Mouse (Mus musculus): Measurements from ENCODE around the gene Paox. TPM values are rescaled to one million over a fixed set of nuclear protein-coding genes. Genes with fewer than 3 reads are reported as not detected.

Paox gene
- polyA plus RNA-seq, 1 experiment from 2014 or later, result 12.4 TPM

DNA sequence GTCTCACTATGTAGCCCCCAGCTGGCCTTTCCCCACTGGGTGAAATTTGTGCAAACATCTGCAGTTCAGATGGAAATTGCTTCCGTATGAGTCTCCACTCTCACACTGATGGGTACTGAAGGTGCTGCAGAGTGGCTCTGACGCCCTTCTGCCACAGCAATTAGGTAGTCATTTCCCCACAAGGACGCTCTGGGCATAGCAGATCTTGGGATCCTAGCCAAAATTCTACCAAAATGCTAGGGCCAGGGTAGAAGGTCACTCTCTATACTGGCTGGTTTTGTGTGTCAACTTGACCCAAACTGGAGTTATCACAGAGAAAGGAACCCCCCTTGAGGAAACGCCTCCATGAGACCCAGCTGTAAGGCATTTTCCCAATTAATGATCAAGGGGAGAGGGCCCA lies 11.6 kb upstream of the Paox start:
- Histone ChIP-seq H3K36me3 (ENCODE audit: control insufficient read depth, insufficient read depth, low read length) (no peaks in the 10 kb centered on the region; the same call in 1 of the 2 replicates), H3K9me3 (ENCODE audit: control insufficient read depth, low read length) (no peaks in the 10 kb centered on the region), H3K9ac (ENCODE audit: low read length) (no peak overlapping the region), H3K27me3 (ENCODE audit: control insufficient read depth, insufficient read depth, low read length) (no peaks in the 10 kb centered on the region), H3K4me3 (ENCODE audit: low read depth, low read length) (no peak overlapping the region), H3K4me2 (ENCODE audit: low read depth, low read length, severe bottlenecking) (no peak overlapping the region), H3K4me1 (replicated peaks; ENCODE audit: control insufficient read depth, insufficient read depth, low read length) (no peaks in the 10 kb centered on the region), H3K27ac (ENCODE audit: low read depth, low read length) (no peak overlapping the region)
- DNase-seq (ENCODE audit: low spot score) (no peak), ATAC-seq (replicated peaks; ENCODE audit: low FRiP score) (no peak)
- 81% methylated on average over 4 of the region's 4 CpGs for WGBS

DNA sequence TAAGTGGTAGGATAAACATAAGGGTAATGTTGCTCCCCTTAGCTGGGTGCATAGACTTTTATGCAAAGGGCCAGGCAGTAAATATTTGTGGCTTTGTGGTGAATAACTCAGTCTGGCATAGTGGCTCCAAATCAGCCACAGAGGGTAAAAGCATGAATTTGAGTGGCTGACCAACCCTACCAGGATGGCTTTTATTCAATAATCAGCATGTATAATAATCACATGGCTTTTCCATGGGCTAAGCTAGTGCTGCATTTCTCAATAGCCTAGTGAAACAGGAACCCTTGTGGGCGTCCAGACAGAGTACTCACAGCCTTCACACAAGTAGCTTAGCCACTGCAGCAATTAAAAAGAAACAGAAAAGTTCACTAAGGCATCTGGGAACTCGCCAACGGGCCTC lies 3.7 kb upstream of the Paox start:
- ATAC-seq (replicated peaks; ENCODE audit: low FRiP score), result no peak
- Histone ChIP-seq H3K9ac (ENCODE audit: low read length) (no peak overlapping the region), H3K4me3 (ENCODE audit: low read depth, low read length) (no peak overlapping the region), H3K4me1 (replicated peaks; ENCODE audit: control insufficient read depth, insufficient read depth, low read length) (no peaks in the 10 kb centered on the region), H3K4me2 (ENCODE audit: low read depth, low read length, severe bottlenecking) (no peak overlapping the region), H3K9me3 (ENCODE audit: control insufficient read depth, low read length) (no peaks in the 10 kb centered on the region), H3K36me3 (ENCODE audit: control insufficient read depth, insufficient read depth, low read length) (peaks cover 3% of the 10 kb centered on the region; the same call in 1 of the 2 replicates), H3K27ac (ENCODE audit: low read depth, low read length) (no peak overlapping the region), H3K27me3 (ENCODE audit: control insufficient read depth, insufficient read depth, low read length) (no peaks in the 10 kb centered on the region)
- WGBS, result 73% methylated on average over 3 of the region's 3 CpGs
- no peak for DNase-seq (ENCODE audit: low spot score)

DNA sequence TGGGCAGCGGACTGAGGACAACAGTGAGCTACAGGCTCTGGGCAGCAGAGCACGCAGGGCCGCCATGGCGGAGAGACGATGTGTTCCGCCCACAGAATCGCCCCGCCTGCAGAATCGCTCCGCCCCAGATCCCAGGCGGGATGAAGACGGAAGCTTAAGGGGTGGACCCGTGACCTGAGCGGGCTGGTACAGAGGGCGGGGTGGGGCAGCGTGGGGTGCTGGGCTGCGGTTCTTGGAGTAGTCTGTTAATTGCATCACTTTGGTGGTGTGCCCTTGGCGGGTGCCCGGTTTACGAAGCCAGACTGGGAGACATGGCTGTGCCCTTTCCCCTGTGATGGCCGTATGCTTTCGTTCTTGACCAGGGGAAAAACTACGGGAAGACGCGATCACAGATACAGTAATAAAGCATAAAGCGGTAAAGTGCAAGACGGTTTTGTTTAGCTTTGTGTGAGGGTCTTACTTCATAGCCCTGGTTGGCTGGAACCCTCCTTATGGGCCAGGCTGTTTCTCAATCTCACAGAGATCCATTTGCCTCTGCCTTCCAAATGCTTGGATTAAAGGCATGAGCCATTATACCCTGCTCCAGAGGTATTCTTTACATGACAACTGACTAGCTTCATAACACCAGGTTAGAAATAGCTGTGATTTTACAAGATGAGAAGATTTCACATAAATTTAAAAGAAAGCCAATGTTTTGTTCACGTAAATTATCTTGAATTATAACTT lies 893 bp downstream of the Paox start, which contains the start of gene Echs1:
TSS of gene Echs1 (minus strand) at position 148 of the 726 bp plus-strand sequence.
- peak within 1 kb of the TSS; percentile 56 for H3K4me3 ChIP-seq (ENCODE audit: low read depth, low read length)
- peak; percentile 89 for DNase-seq (ENCODE audit: low spot score)
- H3K27me3 ChIP-seq (ENCODE audit: control insufficient read depth, insufficient read depth, low read length), result no peaks in the 10 kb centered on the region
- H3K27ac ChIP-seq (ENCODE audit: low read depth, low read length), result 0 out of 2 replicates have a peak within 1 kb of the TSS, but pooled peaks have one; percentile 3
- peak; percentile 96 for ATAC-seq (replicated peaks; ENCODE audit: low FRiP score)
- no peaks in the 10 kb centered on the region for H3K4me1 ChIP-seq (replicated peaks; ENCODE audit: control insufficient read depth, insufficient read depth, low read length)
- H3K9ac ChIP-seq (ENCODE audit: low read length), result peak within 1 kb of the TSS; percentile 80
- H3K4me2 ChIP-seq (ENCODE audit: low read depth, low read length, severe bottlenecking), result peak within 1 kb of the TSS; percentile 68
- 4% methylated on average over 28 of the region's 28 CpGs for WGBS
- no peaks in the 10 kb centered on the region for H3K9me3 ChIP-seq (ENCODE audit: control insufficient read depth, low read length)
- peaks cover 3% of the 10 kb centered on the region; the same call in 1 of the 2 replicates for H3K36me3 ChIP-seq (ENCODE audit: control insufficient read depth, insufficient read depth, low read length)

DNA sequence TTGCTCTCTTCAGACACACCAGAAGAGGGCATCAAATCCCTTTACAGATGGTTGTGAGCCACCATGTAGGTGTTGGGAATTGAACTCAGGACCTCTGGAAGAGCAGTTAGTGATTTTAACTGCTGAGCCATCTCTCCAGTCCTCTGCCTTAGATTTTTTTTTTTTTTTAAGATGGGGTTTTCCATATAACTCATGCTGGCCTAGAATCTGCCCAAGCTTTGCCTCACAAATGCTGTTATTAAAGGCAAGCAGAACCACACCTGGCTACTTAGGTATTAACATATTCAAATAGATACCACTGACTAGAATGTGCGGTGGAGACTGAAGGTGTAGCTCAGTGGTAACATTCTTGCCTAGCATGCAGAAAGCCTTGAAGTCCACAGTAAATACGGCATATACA lies 4.9 kb downstream of the Paox start:
- H3K27ac ChIP-seq (ENCODE audit: low read depth, low read length), result no peak overlapping the region
- no peaks in the 10 kb centered on the region for H3K9me3 ChIP-seq (ENCODE audit: control insufficient read depth, low read length)
- WGBS, result 90% methylated on average over 2 of the region's 2 CpGs
- H3K4me2 ChIP-seq (ENCODE audit: low read depth, low read length, severe bottlenecking), result no peak overlapping the region
- DNase-seq (ENCODE audit: low spot score) (no peak), ATAC-seq (replicated peaks; ENCODE audit: low FRiP score) (no peak)
- H3K4me3 ChIP-seq (ENCODE audit: low read depth, low read length), result no peak overlapping the region
- H3K27me3 ChIP-seq (ENCODE audit: control insufficient read depth, insufficient read depth, low read length), result no peaks in the 10 kb centered on the region
- no peaks in the 10 kb centered on the region for H3K36me3 ChIP-seq (ENCODE audit: control insufficient read depth, insufficient read depth, low read length)
- no peak overlapping the region for H3K9ac ChIP-seq (ENCODE audit: low read length)
- no peaks in the 10 kb centered on the region for H3K4me1 ChIP-seq (replicated peaks; ENCODE audit: control insufficient read depth, insufficient read depth, low read length)

DNA sequence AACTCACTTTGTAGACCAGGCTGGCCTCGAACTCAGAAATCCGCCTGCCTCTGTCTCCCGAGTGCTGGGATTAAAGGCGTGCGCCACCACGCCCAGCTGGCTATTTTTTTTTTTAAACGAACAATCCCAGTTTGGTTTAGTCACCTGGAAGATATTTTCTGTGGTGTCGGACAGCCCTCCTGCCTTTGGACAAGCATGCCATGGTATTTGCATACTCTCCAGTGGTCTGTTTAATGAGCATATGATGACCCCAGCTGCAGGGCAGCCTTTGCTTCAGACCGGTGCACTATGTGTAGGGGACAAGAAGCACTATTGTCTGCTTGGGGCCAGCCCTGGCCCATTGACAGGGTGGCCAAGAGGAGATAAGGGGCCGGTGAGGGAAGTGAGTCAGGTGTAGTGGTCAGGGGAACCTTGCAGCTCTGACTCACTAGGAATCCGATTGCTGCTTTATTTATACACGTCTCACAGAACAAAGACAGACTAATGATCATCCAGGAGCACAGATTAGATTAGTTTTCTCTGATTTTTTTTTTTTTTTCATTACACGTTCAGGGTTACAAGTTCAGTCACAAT lies 5.8 kb downstream of the Paox start:
- Histone ChIP-seq H3K4me3 (ENCODE audit: low read depth, low read length) (no peak overlapping the region), H3K36me3 (ENCODE audit: control insufficient read depth, insufficient read depth, low read length) (no peaks in the 10 kb centered on the region), H3K9ac (ENCODE audit: low read length) (no peak overlapping the region), H3K4me1 (replicated peaks; ENCODE audit: control insufficient read depth, insufficient read depth, low read length) (peaks cover 3% of the 10 kb centered on the region; the same call in 1 of the 2 replicates), H3K9me3 (ENCODE audit: control insufficient read depth, low read length) (no peaks in the 10 kb centered on the region), H3K27me3 (ENCODE audit: control insufficient read depth, insufficient read depth, low read length) (no peaks in the 10 kb centered on the region), H3K27ac (ENCODE audit: low read depth, low read length) (no peak overlapping the region), H3K4me2 (ENCODE audit: low read depth, low read length, severe bottlenecking) (no peak overlapping the region)
- DNase-seq (ENCODE audit: low spot score) (no peak), ATAC-seq (replicated peaks; ENCODE audit: low FRiP score) (no peak)
- WGBS, result 71% methylated on average over 13 of the region's 13 CpGs

DNA sequence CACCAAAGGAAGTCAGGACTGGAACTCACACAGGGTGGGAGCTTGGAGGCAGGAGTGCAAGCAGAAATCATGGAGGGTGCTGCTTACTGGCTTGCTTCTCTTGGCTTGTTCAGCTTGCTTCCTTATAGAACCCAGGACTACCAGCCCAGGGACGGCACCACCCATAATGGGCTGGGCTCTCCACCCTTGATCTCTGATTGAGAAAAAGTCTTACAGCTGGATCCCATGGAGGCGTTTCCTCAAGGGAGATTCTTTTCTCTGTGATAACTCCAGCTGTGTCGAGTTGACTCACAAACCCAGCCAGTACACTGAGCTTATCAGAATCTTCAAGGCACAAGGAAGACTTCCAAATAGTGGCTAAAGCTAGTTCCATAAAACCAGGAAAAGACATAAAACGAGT lies 7.2 kb downstream of the Paox start:
- Histone ChIP-seq H3K4me2 (ENCODE audit: low read depth, low read length, severe bottlenecking) (no peak overlapping the region), H3K4me3 (ENCODE audit: low read depth, low read length) (no peak overlapping the region), H3K27me3 (ENCODE audit: control insufficient read depth, insufficient read depth, low read length) (no peaks in the 10 kb centered on the region), H3K9ac (ENCODE audit: low read length) (no peak overlapping the region), H3K36me3 (ENCODE audit: control insufficient read depth, insufficient read depth, low read length) (no peaks in the 10 kb centered on the region), H3K9me3 (ENCODE audit: control insufficient read depth, low read length) (no peaks in the 10 kb centered on the region), H3K27ac (ENCODE audit: low read depth, low read length) (no peak overlapping the region), H3K4me1 (replicated peaks; ENCODE audit: control insufficient read depth, insufficient read depth, low read length) (peaks cover 3% of the 10 kb centered on the region; the same call in 1 of the 2 replicates)
- DNase-seq (ENCODE audit: low spot score) (no peak), ATAC-seq (replicated peaks; ENCODE audit: low FRiP score) (no peak)
- 42% methylated on average over 4 of the region's 4 CpGs for WGBS

DNA sequence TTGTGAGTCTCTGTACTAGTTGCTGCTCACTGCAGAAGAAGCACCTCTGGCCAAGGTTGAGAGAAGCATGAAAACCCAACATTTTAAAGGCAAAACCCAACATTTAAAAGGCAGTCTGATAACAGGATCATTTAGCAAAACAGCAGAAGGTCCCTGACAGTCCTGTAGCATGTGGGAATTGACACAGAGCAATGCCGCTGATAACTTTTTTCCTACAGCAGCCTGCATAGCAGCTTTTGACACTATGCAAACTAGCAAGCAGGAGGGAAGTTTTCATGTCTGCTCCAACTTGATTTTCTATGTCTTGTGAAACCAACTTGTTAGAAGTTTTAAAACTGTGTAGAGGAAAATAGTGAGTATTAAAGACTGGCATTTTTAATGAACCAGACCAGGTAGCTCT lies 8.8 kb downstream of the Paox start:
- no peak overlapping the region for H3K4me3 ChIP-seq (ENCODE audit: low read depth, low read length)
- peaks cover 3% of the 10 kb centered on the region; the same call in 1 of the 2 replicates for H3K4me1 ChIP-seq (replicated peaks; ENCODE audit: control insufficient read depth, insufficient read depth, low read length)
- H3K27me3 ChIP-seq (ENCODE audit: control insufficient read depth, insufficient read depth, low read length), result no peaks in the 10 kb centered on the region
- ATAC-seq (replicated peaks; ENCODE audit: low FRiP score), result no peak
- DNase-seq (ENCODE audit: low spot score), result no peak
- no peaks in the 10 kb centered on the region for H3K36me3 ChIP-seq (ENCODE audit: control insufficient read depth, insufficient read depth, low read length)
- 93% methylated on average over 1 of the region's 1 CpGs for WGBS
- no peak overlapping the region for H3K4me2 ChIP-seq (ENCODE audit: low read depth, low read length, severe bottlenecking)
- H3K9ac ChIP-seq (ENCODE audit: low read length), result no peak overlapping the region
- H3K9me3 ChIP-seq (ENCODE audit: control insufficient read depth, low read length), result no peaks in the 10 kb centered on the region
- no peak overlapping the region for H3K27ac ChIP-seq (ENCODE audit: low read depth, low read length)

DNA sequence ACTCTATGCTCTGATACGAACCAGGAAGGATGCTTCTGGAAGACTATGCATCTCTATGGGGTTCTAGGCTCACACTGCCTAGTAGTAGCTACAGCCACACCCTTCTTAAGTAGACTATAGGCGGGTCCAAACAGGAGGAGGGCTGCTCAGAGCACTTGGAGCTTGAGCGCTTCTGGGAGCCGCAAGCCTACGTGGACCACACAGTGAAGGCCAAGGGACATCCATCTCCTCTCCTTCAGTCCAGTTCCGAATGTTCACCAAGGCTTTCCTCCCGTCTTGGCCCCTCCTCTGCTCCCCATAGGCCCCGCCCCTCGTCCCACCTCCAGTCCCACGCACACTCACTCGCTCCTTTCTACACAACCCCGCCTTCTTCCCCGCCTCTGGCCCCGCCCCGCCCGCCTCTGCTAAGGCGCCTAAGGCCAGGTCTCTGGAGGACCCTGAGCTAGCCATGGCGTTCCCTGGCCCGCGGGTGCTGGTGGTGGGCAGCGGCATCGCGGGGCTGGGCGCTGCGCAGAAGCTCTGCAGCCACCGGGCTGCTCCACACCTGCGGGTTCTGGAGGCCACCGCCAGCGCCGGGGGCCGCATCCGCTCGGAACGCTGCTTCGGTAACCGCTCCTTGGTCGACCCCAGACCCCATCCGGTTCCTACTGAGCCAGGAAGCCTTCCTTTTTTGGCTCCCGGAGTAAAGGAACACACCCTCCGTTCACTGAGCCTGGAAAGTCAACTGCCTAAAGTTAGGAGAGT lies 9.9 kb downstream of the Paox start:
- Histone ChIP-seq H3K4me2 (ENCODE audit: low read depth, low read length, severe bottlenecking) (peak overlapping the region; percentile 85), H3K4me3 (ENCODE audit: low read depth, low read length) (peak overlapping the region; percentile 69), H3K9ac (ENCODE audit: low read length) (peak overlapping the region; percentile 76), H3K27ac (ENCODE audit: low read depth, low read length) (no peak overlapping the region), H3K4me1 (replicated peaks; ENCODE audit: control insufficient read depth, insufficient read depth, low read length) (peaks cover 3% of the 10 kb centered on the region; the same call in 1 of the 2 replicates), H3K27me3 (ENCODE audit: control insufficient read depth, insufficient read depth, low read length) (no peaks in the 10 kb centered on the region), H3K9me3 (ENCODE audit: control insufficient read depth, low read length) (no peaks in the 10 kb centered on the region), H3K36me3 (ENCODE audit: control insufficient read depth, insufficient read depth, low read length) (no peaks in the 10 kb centered on the region)
- WGBS, result 2% methylated on average over 40 of the region's 40 CpGs
- peak; percentile 97 for DNase-seq (ENCODE audit: low spot score)
- peak; percentile 99 for ATAC-seq (replicated peaks; ENCODE audit: low FRiP score)

All from forebrain, embryonic 11.5 days (tissue).